Mouse (Mus musculus) ES-CJ7 (cell line): ENCODE data around the gene Tmem87b.

Experiments used
- DNase-seq: peaks from one replicate; pipeline ENCODE4 v3.0.0; 2011; ENCODE audit warnings: low read depth, low spot score

The Tmem87b gene

GRCm38 (mm10) chr2:128817786-128818681 is at the start of gene Tmem87b:
Tmem87b (plus strand) TSS chr2:128818118.
- DNase-seq, result peak; percentile 97

GRCm38 (mm10) chr2:128768545-128769247 is 49.2 kb upstream of the Tmem87b start:
- no peak for DNase-seq

GRCm38 (mm10) chr2:128770557-128770956 is 47.4 kb upstream of the Tmem87b start:
- no peak for DNase-seq

- no peak for DNase-seq
Measured at GRCm38 (mm10) chr2:128771048-128771447, 46.9 kb upstream of the Tmem87b start.

GRCm38 (mm10) chr2:128771750-128772338 is 46.1 kb upstream of the Tmem87b start:
- no peak for DNase-seq

- no peak for DNase-seq
Measured at GRCm38 (mm10) chr2:128782231-128782630, 35.7 kb upstream of the Tmem87b start.

- no peak for DNase-seq
Measured at GRCm38 (mm10) chr2:128783660-128784345, 34.1 kb upstream of the Tmem87b start.

- no peak for DNase-seq
Measured at GRCm38 (mm10) chr2:128784814-128785213, 33.1 kb upstream of the Tmem87b start.

- DNase-seq, result no peak
Measured at GRCm38 (mm10) chr2:128786341-128786740, 31.6 kb upstream of the Tmem87b start.

GRCm38 (mm10) chr2:128786795-128787194 is 31.1 kb upstream of the Tmem87b start:
- DNase-seq, result no peak

GRCm38 (mm10) chr2:128787805-128788204 is 30.1 kb upstream of the Tmem87b start:
- no peak for DNase-seq

GRCm38 (mm10) chr2:128790875-128791614 is 26.9 kb upstream of the Tmem87b start:
- no peak for DNase-seq

GRCm38 (mm10) chr2:128793958-128794357 is 24.0 kb upstream of the Tmem87b start:
- no peak for DNase-seq

- DNase-seq, result no peak
Measured at GRCm38 (mm10) chr2:128796463-128796862, 21.5 kb upstream of the Tmem87b start.

GRCm38 (mm10) chr2:128803441-128803840 is 14.5 kb upstream of the Tmem87b start:
- DNase-seq, result no peak

GRCm38 (mm10) chr2:128805341-128805740 is 12.6 kb upstream of the Tmem87b start:
- no peak for DNase-seq

GRCm38 (mm10) chr2:128806561-128806960 is 11.4 kb upstream of the Tmem87b start:
- no peak for DNase-seq

GRCm38 (mm10) chr2:128812761-128813160 is 5.2 kb upstream of the Tmem87b start:
- peak; percentile 78 for DNase-seq

GRCm38 (mm10) chr2:128816311-128816710 is 1.6 kb upstream of the Tmem87b start:
- DNase-seq, result no peak

- DNase-seq, result no peak
Measured at GRCm38 (mm10) chr2:128816916-128817315, 1.0 kb upstream of the Tmem87b start.

- DNase-seq, result no peak
Measured at GRCm38 (mm10) chr2:128817387-128817785, 532 bp upstream of the Tmem87b start.
